Mouse (Mus musculus) CH12.LX (cell line): ENCODE results near the gene Bend4. TPM values are rescaled to one million over a fixed set of nuclear protein-coding genes. Genes with fewer than 3 reads are reported as not detected.

ENCODE experiments used
- DNase-seq: peaks from one replicate; pipeline ENCODE4 v3.0.0-alpha.2; 2013; ENCODE audit errors: extremely low read depth
- H3K27ac ChIP-seq: 2 replicates; pipeline ENCODE4 v1.5.1; 2012; ENCODE audit warnings: low read depth, mild to moderate bottlenecking, control low read depth, moderate library complexity; ENCODE audit not compliant: insufficient read depth
- H3K27me3 ChIP-seq: replicated peaks from 2 replicates; pipeline ENCODE3; 2012; ENCODE audit warnings: inconsistent platforms
- H3K36me3 ChIP-seq, 2 experiments: replicated peaks in 1 of 2; 2 replicates each; pipeline versions ENCODE3 to v1.6.1; 2012; ENCODE audit warnings: inconsistent platforms in 1 of 2, low read length in 1 of 2, mild to moderate bottlenecking in 1 of 2, mixed read lengths in 1 of 2, moderate library complexity in 1 of 2; ENCODE audit not compliant: control insufficient read depth in 1 of 2, insufficient read depth in 1 of 2
- H3K4me1 ChIP-seq, 2 experiments: 2 replicates each; pipeline ENCODE4 v1.6.1; 2012; ENCODE audit warnings: inconsistent platforms in 1 of 2, moderate library complexity in 1 of 2; ENCODE audit not compliant: insufficient read depth in 2 of 2, control insufficient read depth in 1 of 2
- H3K4me2 ChIP-seq: 2 replicates; pipeline ENCODE4 v1.6.1; 2012; ENCODE audit warnings: low read depth, mild to moderate bottlenecking, control low read depth; ENCODE audit not compliant: poor library complexity, insufficient read depth, severe bottlenecking
- H3K4me3 ChIP-seq, 3 experiments: fragments of 150-350 bp in 1 of 3; sonication (generic) in 1 of 3; replicated peaks in 1 of 3; 2 replicates each; pipeline versions ENCODE3 to v1.5.1; 2011 to 2012; ENCODE audit warnings: low read depth in 2 of 3, low read length in 2 of 3, mild to moderate bottlenecking in 2 of 3, moderate library complexity in 2 of 3, control low read depth in 1 of 3, improper control_type of control experiment in 1 of 3, inconsistent platforms in 1 of 3, mixed read lengths in 1 of 3; ENCODE audit not compliant: poor library complexity in 1 of 3
- H3K79me2 ChIP-seq: replicated peaks from 2 replicates; pipeline ENCODE4 v1.6.1; 2012; ENCODE audit warnings: mild to moderate bottlenecking, moderate library complexity; ENCODE audit not compliant: control insufficient read depth, poor library complexity, insufficient read depth, severe bottlenecking; ENCODE audit errors: extremely low read depth
- H3K9ac ChIP-seq: 2 replicates; pipeline ENCODE4 v1.6.1; 2012; ENCODE audit warnings: low read depth, mild to moderate bottlenecking, control low read depth, moderate library complexity; ENCODE audit not compliant: insufficient read depth
- H3K9me3 ChIP-seq: replicated peaks from 2 replicates; pipeline ENCODE3; 2012; ENCODE audit warnings: low read length, inconsistent platforms, mixed read lengths
- CTCF ChIP-seq, 2 experiments: IDR thresholded peaks in 1 of 2; conservative IDR thresholded peaks in 1 of 2; 2 replicates each; pipeline ENCODE4 v1.5.1; 2011 to 2012; ENCODE audit warnings: low read depth in 2 of 2, low read length in 2 of 2, improper control_type of control experiment in 1 of 2, inconsistent platforms in 1 of 2, mild to moderate bottlenecking in 1 of 2, moderate library complexity in 1 of 2
- EP300 ChIP-seq: IDR thresholded peaks from 2 replicates; pipeline ENCODE4 v1.6.1; 2011; ENCODE audit warnings: low read length, improper control_type of control experiment
- ETS1 ChIP-seq: conservative IDR thresholded peaks from 2 replicates; pipeline ENCODE4 v1.6.1; 2012; ENCODE audit warnings: low read depth, mild to moderate bottlenecking, inconsistent platforms, low read length, improper control_type of control experiment, moderate library complexity
- GABPA ChIP-seq: IDR thresholded peaks from 2 replicates; pipeline ENCODE4 v1.6.1; 2012; ENCODE audit warnings: low read depth, low read length, improper control_type of control experiment, inconsistent platforms; ENCODE audit not compliant: insufficient replicate concordance
- IRF4 ChIP-seq: IDR thresholded peaks from 2 replicates; pipeline ENCODE4 v1.6.1; 2014; ENCODE audit warnings: low read depth, mild to moderate bottlenecking, inconsistent platforms, low read length, improper control_type of control experiment
- JUND ChIP-seq: conservative IDR thresholded peaks from 2 replicates; pipeline ENCODE4 v1.6.1; 2011; ENCODE audit warnings: low read depth, low read length, improper control_type of control experiment
- KAT2A ChIP-seq: IDR thresholded peaks from 2 replicates; pipeline ENCODE4 v1.6.1; 2012; ENCODE audit warnings: low read length, improper control_type of control experiment, inconsistent platforms; ENCODE audit not compliant: insufficient replicate concordance
- MAX ChIP-seq: IDR thresholded peaks from 2 replicates; pipeline ENCODE4 v1.6.1; 2011; ENCODE audit warnings: low read length, improper control_type of control experiment
- RAD21 ChIP-seq: IDR thresholded peaks from 2 replicates; pipeline ENCODE4 v1.6.1; 2011; ENCODE audit warnings: low read depth, mild to moderate bottlenecking, low read length, improper control_type of control experiment, moderate library complexity
- RCOR1 ChIP-seq: conservative IDR thresholded peaks from 2 replicates; pipeline ENCODE4 v1.6.1; 2012; ENCODE audit warnings: low read depth, mild to moderate bottlenecking, inconsistent platforms, low read length, improper control_type of control experiment
- SIN3A ChIP-seq: IDR thresholded peaks from 2 replicates; pipeline ENCODE4 v1.6.1; 2012; ENCODE audit warnings: low read length, improper control_type of control experiment, inconsistent platforms
- TCF12 ChIP-seq: IDR thresholded peaks from 2 replicates; pipeline ENCODE4 v1.6.1; 2014; ENCODE audit warnings: low read depth, mild to moderate bottlenecking, inconsistent platforms, low read length, improper control_type of control experiment
- UBTF ChIP-seq: IDR thresholded peaks from 2 replicates; pipeline ENCODE4 v1.6.1; 2012; ENCODE audit warnings: low read depth, mild to moderate bottlenecking, inconsistent platforms, low read length, improper control_type of control experiment, moderate library complexity
- dilution Hi-C: fragments of 300-500 bp; cut with MboI; formaldehyde crosslinking; loops from 2 replicates; pipeline ENCODE4 v1.14.3; 2020; ENCODE audit warnings: low sequenced_read_pairs; ENCODE audit not compliant: extremely low pct_unique_long_range_greater_than_20kb, extremely low pct_ligation_motif_present
- in situ Hi-C: fragments of 300-500 bp; cut with MboI; formaldehyde crosslinking; loops from 3 replicates; pipeline ENCODE4 v1.14.3; 2019; ENCODE audit warnings: low sequenced_read_pairs, low pct_ligation_motif_present, low pct_unique_long_range_greater_than_20kb, mixed read lengths
- polyA plus RNA-seq: library from polyadenylated mRNA; unstranded; fragments of >175 nt; gene quantifications from 2 replicates; pipeline ENCODE4 v1.2.1, GENCODE M21; 2012; ENCODE audit warnings: low read depth; ENCODE audit not compliant: insufficient read length
- total RNA-seq, 2 experiments: library from RNA; depleted of rRNA; stranded (reverse); fragments of 300-350 nt in 1 of 2; fragments of >200 nt in 1 of 2; gene quantifications; 2 replicates each; pipeline ENCODE4 v1.2.3; 2012 to 2014

The Bend4 gene
- total and polyA plus RNA-seq, 3 experiments = 0.06 TPM; not detected in 2

DNA sequence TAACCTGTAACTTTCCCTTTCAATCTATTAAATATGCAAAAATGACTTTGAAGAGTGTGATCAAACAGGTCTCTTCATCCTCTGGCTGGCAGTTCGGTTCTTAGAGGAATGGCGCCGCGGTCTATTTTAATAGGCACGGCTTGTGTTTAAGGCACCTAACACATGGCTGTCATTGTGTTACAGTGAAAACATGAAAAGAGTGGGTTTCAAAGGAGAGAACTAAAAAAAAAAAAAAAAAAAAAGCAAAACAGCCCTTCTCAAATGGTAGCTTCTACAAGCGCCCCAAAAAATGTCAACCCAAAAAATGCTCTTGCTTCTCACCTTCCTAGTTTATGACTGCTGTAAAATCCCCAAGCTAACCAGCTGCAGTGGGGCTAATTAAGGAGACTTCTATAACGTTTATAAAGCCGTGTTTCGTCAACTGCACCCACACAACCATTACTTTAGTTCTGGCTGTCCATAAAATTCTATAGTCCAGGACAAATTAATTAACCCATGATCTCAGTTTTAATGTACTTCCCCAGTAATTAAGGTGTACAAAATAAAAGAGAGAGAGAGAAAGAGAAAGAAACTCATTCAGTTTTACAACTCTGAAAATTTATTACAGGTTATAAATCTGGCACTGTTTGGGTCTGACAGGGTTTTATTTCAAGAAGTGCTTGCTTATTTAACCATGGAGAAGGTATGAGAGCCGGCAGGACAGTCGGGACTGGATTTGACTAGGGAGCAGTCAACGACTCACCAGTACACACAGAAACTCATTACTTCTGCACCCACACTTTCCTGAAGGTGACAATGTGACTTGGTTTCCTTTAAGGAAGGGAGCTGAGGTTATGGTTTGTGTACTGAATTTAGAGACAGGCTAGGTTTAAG lies 27.3 kb downstream of the Bend4 start:
- Histone ChIP-seq H3K4me3 (no peak overlapping the region), H3K27ac (no peak overlapping the region)

GRCm38 (mm10) chr5:67399876-67400607 lies 28.1 kb downstream of the Bend4 start:
- no peaks in the 10 kb centered on the region for H3K36me3 ChIP-seq
- H3K9me3 ChIP-seq = no peaks in the 10 kb centered on the region
- peaks cover 12 to 35% of the 10 kb centered on the region in 2 experiments for H3K4me1 ChIP-seq
- H3K27me3 ChIP-seq = no peaks in the 10 kb centered on the region
- no peak overlapping the region for H3K4me2 ChIP-seq
- in situ Hi-C loops (no loop called here), dilution Hi-C loops (no loop called here)
- H3K79me2 ChIP-seq = no peaks in the 10 kb centered on the region
- H3K4me3 ChIP-seq = no peak overlapping the region
- H3K27ac ChIP-seq = no peak overlapping the region
- DNase-seq = no peak
- no peak for TF ChIP-seq JUND
- no peak for TF ChIP-seq MAX
- TF ChIP-seq TCF12 = no peak
- no peak for TF ChIP-seq UBTF
- no peak for TF ChIP-seq EP300
- TF ChIP-seq IRF4 = no peak
- no peak overlapping the region for H3K9ac ChIP-seq

More for the DNA sequence above, 27.3 kb downstream of the Bend4 start:
- dilution Hi-C loops (no loop called here), in situ Hi-C loops (no loop called here)
- Histone ChIP-seq H3K4me2 (no peak overlapping the region), H3K9me3 (no peaks in the 10 kb centered on the region), H3K79me2 (no peaks in the 10 kb centered on the region), H3K36me3 (no peaks in the 10 kb centered on the region), H3K27me3 (no peaks in the 10 kb centered on the region), H3K9ac (no peak overlapping the region), H3K4me1 (peaks cover 9 to 29% of the 10 kb centered on the region in 2 experiments)
- TF ChIP-seq GABPA (no peak), RAD21 (no peak), RCOR1 (no peak), SIN3A (no peak), ETS1 (no peak), CTCF (conservative IDR thresholded peaks at IDR 0.05 in 1 of 2, IDR thresholded peaks at IDR 0.05 in 1 of 2; ENCODE audit: low read depth in 2 of 2, low read length in 2 of 2) (no peak), KAT2A (no peak)
- DNase-seq = no peak
